Mouse (Mus musculus): ENCODE data around the gene Rnf220. TPM values are rescaled to one million over a fixed set of nuclear protein-coding genes. Genes with fewer than 3 reads are reported as not detected.

The Rnf220 gene
- polyA plus RNA-seq, 1 experiment from 2014 or later: 56.3 TPM

GRCm38 (mm10) chr4:117373324-117374077 is 123.4 kb downstream of the Rnf220 start:
- Histone ChIP-seq H3K4me1 (ENCODE audit: control insufficient read depth, insufficient read depth, low read length) (peaks cover 15% of the 10 kb centered on the region), H3K9ac (ENCODE audit: low read depth, low read length) (0 out of 2 replicates have a peak overlapping the region, but pooled peaks have one; percentile 26), H3K4me2 (ENCODE audit: low read depth, low read length) (peak overlapping the region; percentile 48), H3K9me3 (ENCODE audit: control insufficient read depth, low read length) (no peaks in the 10 kb centered on the region), H3K36me3 (ENCODE audit: control insufficient read depth, insufficient read depth, low read length) (no peaks in the 10 kb centered on the region), H3K27me3 (replicated peaks; ENCODE audit: control insufficient read depth, insufficient read depth, low read length) (no peaks in the 10 kb centered on the region), H3K27ac (replicated peaks; ENCODE audit: low read depth, low read length) (no peak overlapping the region), H3K4me3 (ENCODE audit: low read depth, low read length) (peak overlapping the region; percentile 8)
- 17% methylated on average over 6 of the region's 16 CpGs for WGBS
- ATAC-seq (ENCODE audit: low read depth) (peak; percentile 83), DNase-seq (ENCODE audit: low spot score) (peak; percentile 85)

- WGBS: 28% methylated on average over 2 of the region's 2 CpGs
- H3K27ac ChIP-seq (replicated peaks; ENCODE audit: low read depth, low read length): no peak overlapping the region
- ATAC-seq (ENCODE audit: low read depth): no peak
- no peaks in the 10 kb centered on the region for H3K27me3 ChIP-seq (replicated peaks; ENCODE audit: control insufficient read depth, insufficient read depth, low read length)
- H3K4me2 ChIP-seq (ENCODE audit: low read depth, low read length): no peak overlapping the region
- no peak overlapping the region for H3K9ac ChIP-seq (ENCODE audit: low read depth, low read length)
- no peaks in the 10 kb centered on the region for H3K9me3 ChIP-seq (ENCODE audit: control insufficient read depth, low read length)
- no peak for DNase-seq (ENCODE audit: low spot score)
- no peak overlapping the region for H3K4me3 ChIP-seq (ENCODE audit: low read depth, low read length)
- H3K36me3 ChIP-seq (ENCODE audit: control insufficient read depth, insufficient read depth, low read length): no peaks in the 10 kb centered on the region
- peaks cover 15% of the 10 kb centered on the region for H3K4me1 ChIP-seq (ENCODE audit: control insufficient read depth, insufficient read depth, low read length)
Observed at GRCm38 (mm10) chr4:117371896-117372295, 125.0 kb downstream of the Rnf220 start.

- Histone ChIP-seq H3K4me3 (ENCODE audit: low read depth, low read length) (no peak overlapping the region), H3K27ac (replicated peaks; ENCODE audit: low read depth, low read length) (no peak overlapping the region), H3K36me3 (ENCODE audit: control insufficient read depth, insufficient read depth, low read length) (no peaks in the 10 kb centered on the region), H3K4me2 (ENCODE audit: low read depth, low read length) (no peak overlapping the region), H3K27me3 (replicated peaks; ENCODE audit: control insufficient read depth, insufficient read depth, low read length) (no peaks in the 10 kb centered on the region), H3K4me1 (ENCODE audit: control insufficient read depth, insufficient read depth, low read length) (peaks cover 15% of the 10 kb centered on the region), H3K9me3 (ENCODE audit: control insufficient read depth, low read length) (no peaks in the 10 kb centered on the region), H3K9ac (ENCODE audit: low read depth, low read length) (no peak overlapping the region)
- no peak for DNase-seq (ENCODE audit: low spot score)
- no peak for ATAC-seq (ENCODE audit: low read depth)
- 26% methylated on average over 5 of the region's 5 CpGs for whole genome bisulfite sequencing
Observed at GRCm38 (mm10) chr4:117370354-117370753, 126.5 kb downstream of the Rnf220 start.

- WGBS: 86% methylated on average over 3 of the region's 3 CpGs
- H3K27ac ChIP-seq (replicated peaks; ENCODE audit: low read depth, low read length): no peak overlapping the region
- no peaks in the 10 kb centered on the region for H3K9me3 ChIP-seq (ENCODE audit: control insufficient read depth, low read length)
- no peaks in the 10 kb centered on the region for H3K27me3 ChIP-seq (replicated peaks; ENCODE audit: control insufficient read depth, insufficient read depth, low read length)
- no peak for DNase-seq (ENCODE audit: low spot score)
- H3K4me2 ChIP-seq (ENCODE audit: low read depth, low read length): no peak overlapping the region
- no peaks in the 10 kb centered on the region for H3K36me3 ChIP-seq (ENCODE audit: control insufficient read depth, insufficient read depth, low read length)
- no peak overlapping the region for H3K9ac ChIP-seq (ENCODE audit: low read depth, low read length)
- H3K4me1 ChIP-seq (ENCODE audit: control insufficient read depth, insufficient read depth, low read length): peaks cover 13% of the 10 kb centered on the region
- ATAC-seq (ENCODE audit: low read depth): no peak
- H3K4me3 ChIP-seq (ENCODE audit: low read depth, low read length): no peak overlapping the region
Observed at GRCm38 (mm10) chr4:117369571-117369970, 127.3 kb downstream of the Rnf220 start.

DNA sequence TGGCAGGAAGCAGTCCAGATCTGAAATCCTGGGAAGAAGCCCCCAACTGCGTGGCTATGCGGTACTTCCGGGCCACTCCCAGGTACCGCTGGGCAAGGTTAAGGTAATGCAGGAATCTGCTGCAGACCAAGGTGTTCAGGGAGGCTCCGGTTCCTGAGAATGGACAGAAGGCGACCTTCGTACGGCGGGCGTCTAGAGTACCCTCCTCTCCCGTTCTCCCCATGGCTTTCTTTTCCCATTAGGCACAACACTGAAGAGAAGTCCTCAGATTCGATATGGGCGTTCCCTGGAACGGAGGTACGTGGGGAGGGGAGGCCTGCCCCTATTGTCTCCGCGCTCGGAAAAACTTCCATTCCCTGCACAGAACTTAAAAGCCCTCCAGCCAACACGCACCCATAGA is 129.5 kb downstream of the Rnf220 start:
- Histone ChIP-seq H3K4me3 (ENCODE audit: low read depth, low read length) (no peak overlapping the region), H3K9ac (ENCODE audit: low read depth, low read length) (no peak overlapping the region), H3K9me3 (ENCODE audit: control insufficient read depth, low read length) (no peaks in the 10 kb centered on the region), H3K4me1 (ENCODE audit: control insufficient read depth, insufficient read depth, low read length) (no peaks in the 10 kb centered on the region), H3K27me3 (replicated peaks; ENCODE audit: control insufficient read depth, insufficient read depth, low read length) (no peaks in the 10 kb centered on the region), H3K36me3 (ENCODE audit: control insufficient read depth, insufficient read depth, low read length) (no peaks in the 10 kb centered on the region), H3K4me2 (ENCODE audit: low read depth, low read length) (no peak overlapping the region), H3K27ac (replicated peaks; ENCODE audit: low read depth, low read length) (no peak overlapping the region)
- DNase-seq (ENCODE audit: low spot score): no peak
- 87% methylated on average over 17 of the region's 19 CpGs for WGBS
- ATAC-seq (ENCODE audit: low read depth): no peak

- H3K36me3 ChIP-seq (ENCODE audit: control insufficient read depth, insufficient read depth, low read length): no peaks in the 10 kb centered on the region
- no peak for ATAC-seq (ENCODE audit: low read depth)
- no peak for DNase-seq (ENCODE audit: low spot score)
Observed at GRCm38 (mm10) chr4:117362085-117362484, 134.8 kb downstream of the Rnf220 start.

GRCm38 (mm10) chr4:117361558-117361873 is 135.3 kb downstream of the Rnf220 start:
- no peak overlapping the region for H3K27ac ChIP-seq (replicated peaks; ENCODE audit: low read depth, low read length)
- no peak for ATAC-seq (ENCODE audit: low read depth)
- H3K4me3 ChIP-seq (ENCODE audit: low read depth, low read length): no peak overlapping the region
- H3K4me2 ChIP-seq (ENCODE audit: low read depth, low read length): no peak overlapping the region
- no peaks in the 10 kb centered on the region for H3K4me1 ChIP-seq (ENCODE audit: control insufficient read depth, insufficient read depth, low read length)
- DNase-seq (ENCODE audit: low spot score): no peak
- no peaks in the 10 kb centered on the region for H3K27me3 ChIP-seq (replicated peaks; ENCODE audit: control insufficient read depth, insufficient read depth, low read length)
- WGBS: 17% methylated on average over 7 of the region's 7 CpGs
- H3K9ac ChIP-seq (ENCODE audit: low read depth, low read length): no peak overlapping the region
- no peaks in the 10 kb centered on the region for H3K9me3 ChIP-seq (ENCODE audit: control insufficient read depth, low read length)
- no peaks in the 10 kb centered on the region for H3K36me3 ChIP-seq (ENCODE audit: control insufficient read depth, insufficient read depth, low read length)

More at GRCm38 (mm10) chr4:117362085-117362484, 134.8 kb downstream of the Rnf220 start:
- Histone ChIP-seq H3K9ac (ENCODE audit: low read depth, low read length) (no peak overlapping the region), H3K27ac (replicated peaks; ENCODE audit: low read depth, low read length) (no peak overlapping the region), H3K27me3 (replicated peaks; ENCODE audit: control insufficient read depth, insufficient read depth, low read length) (no peaks in the 10 kb centered on the region), H3K4me3 (ENCODE audit: low read depth, low read length) (no peak overlapping the region), H3K4me2 (ENCODE audit: low read depth, low read length) (no peak overlapping the region), H3K4me1 (ENCODE audit: control insufficient read depth, insufficient read depth, low read length) (no peaks in the 10 kb centered on the region), H3K9me3 (ENCODE audit: control insufficient read depth, low read length) (no peaks in the 10 kb centered on the region)
- WGBS: 14% methylated on average over 5 of the region's 5 CpGs

- no peaks in the 10 kb centered on the region for H3K9me3 ChIP-seq (ENCODE audit: control insufficient read depth, low read length)
- no peak overlapping the region for H3K9ac ChIP-seq (ENCODE audit: low read depth, low read length)
- H3K36me3 ChIP-seq (ENCODE audit: control insufficient read depth, insufficient read depth, low read length): no peaks in the 10 kb centered on the region
- no peak overlapping the region for H3K4me2 ChIP-seq (ENCODE audit: low read depth, low read length)
- no peaks in the 10 kb centered on the region for H3K27me3 ChIP-seq (replicated peaks; ENCODE audit: control insufficient read depth, insufficient read depth, low read length)
- no peak for DNase-seq (ENCODE audit: low spot score)
- WGBS: 57% methylated on average over 16 of the region's 16 CpGs
- H3K4me3 ChIP-seq (ENCODE audit: low read depth, low read length): no peak overlapping the region
- ATAC-seq (ENCODE audit: low read depth): no peak
- H3K27ac ChIP-seq (replicated peaks; ENCODE audit: low read depth, low read length): no peak overlapping the region
- H3K4me1 ChIP-seq (ENCODE audit: control insufficient read depth, insufficient read depth, low read length): no peaks in the 10 kb centered on the region
Observed at GRCm38 (mm10) chr4:117360713-117361557, 135.9 kb downstream of the Rnf220 start.

Measured in embryonic facial prominence, embryonic 14.5 days (tissue).